Mouse (Mus musculus) layer of hippocampus, postnatal 25 days (tissue): ENCODE measurements around the gene Arsb. TPM values are rescaled to one million over a fixed set of nuclear protein-coding genes. Genes with fewer than 3 reads are reported as not detected.
A peak's percentile ranks its signal among the peaks of the same experiment; 100 is the strongest.

Source experiments
- DNase-seq, 2 experiments: peaks; one replicate each; pipeline ENCODE4 v3.0.0; 2022; ENCODE audit warnings: mixed read lengths in 2 of 2, low spot score in 1 of 2; ENCODE audit errors: extremely low spot score in 1 of 2
- total RNA-seq, 2 experiments: library from RNA; stranded (reverse); gene quantifications; 2 replicates each; pipeline ENCODE4 v1.2.3; 2021

The Arsb gene
- total RNA-seq, 2 experiments from 2014 or later = 96.6 to 102 TPM

- no peak for DNase-seq
These were observed 67.8 kb downstream of the Arsb start for GRCm38 (mm10) chr13:93839137-93839630.

GRCm38 (mm10) chr13:93839721-93840120 lies 68.3 kb downstream of the Arsb start:
- DNase-seq = no peak

GRCm38 (mm10) chr13:93840146-93840545 lies 68.7 kb downstream of the Arsb start:
- DNase-seq = no peak

- no peak for DNase-seq
These were observed 75.5 kb downstream of the Arsb start for GRCm38 (mm10) chr13:93846831-93847518.

GRCm38 (mm10) chr13:93847614-93848013 lies 76.2 kb downstream of the Arsb start:
- DNase-seq = no peak

GRCm38 (mm10) chr13:93848615-93849014 lies 77.2 kb downstream of the Arsb start:
- no peak for DNase-seq

GRCm38 (mm10) chr13:93849751-93850355 lies 78.4 kb downstream of the Arsb start:
- DNase-seq = no peak

- DNase-seq = no peak
These were observed 79.2 kb downstream of the Arsb start for GRCm38 (mm10) chr13:93850674-93851073.

- DNase-seq = no peak
These were observed 81.1 kb downstream of the Arsb start for GRCm38 (mm10) chr13:93852419-93853138.

- DNase-seq = no peak
These were observed 82.3 kb downstream of the Arsb start for GRCm38 (mm10) chr13:93853767-93854166.

GRCm38 (mm10) chr13:93854325-93854724 lies 82.9 kb downstream of the Arsb start:
- no peak for DNase-seq

GRCm38 (mm10) chr13:93854966-93855562 lies 83.6 kb downstream of the Arsb start:
- DNase-seq = no peak

GRCm38 (mm10) chr13:93855701-93856183 lies 84.3 kb downstream of the Arsb start:
- DNase-seq = peak in 1 of 2 experiments; percentile 58

- no peak for DNase-seq
These were observed 89.8 kb downstream of the Arsb start for GRCm38 (mm10) chr13:93861211-93861610.

- no peak for DNase-seq
These were observed 92.8 kb downstream of the Arsb start for GRCm38 (mm10) chr13:93864066-93864740.

- no peak for DNase-seq
These were observed 95.2 kb downstream of the Arsb start for GRCm38 (mm10) chr13:93866638-93867037.

GRCm38 (mm10) chr13:93871681-93872080 lies 100.3 kb downstream of the Arsb start:
- no peak for DNase-seq

GRCm38 (mm10) chr13:93872591-93872990 lies 101.2 kb downstream of the Arsb start:
- no peak for DNase-seq

- no peak for DNase-seq
These were observed 106.5 kb downstream of the Arsb start for GRCm38 (mm10) chr13:93877924-93878323.

- no peak for DNase-seq
These were observed 108.0 kb downstream of the Arsb start for GRCm38 (mm10) chr13:93879426-93879825.
